Mouse (Mus musculus): ENCODE data around the gene Vmn2r6.
"Not testable (repeated sequence)": the region's sequence is repeated elsewhere in the genome, so short reads cannot be mapped to it uniquely, and the experiment has no call there.

Gene Vmn2r6

DNA sequence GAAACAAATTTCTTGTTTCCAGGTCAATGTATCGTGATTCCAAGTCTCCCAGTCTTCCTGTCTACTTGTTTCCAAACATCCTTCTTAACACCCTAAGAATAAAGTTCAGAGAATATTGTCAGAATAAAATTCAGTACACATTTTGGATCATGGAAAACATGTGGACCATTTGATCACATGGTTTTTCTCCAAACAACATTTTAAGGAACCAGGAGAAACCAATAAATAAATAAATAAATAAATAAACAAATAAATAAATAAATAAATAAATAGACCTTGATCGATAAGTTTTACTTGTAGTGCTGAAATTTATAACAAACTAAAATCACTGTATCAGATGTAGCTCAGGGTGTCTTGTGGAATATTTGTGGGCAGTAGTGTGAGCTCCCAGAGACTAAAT is at the start of gene Vmn2r6:
Vmn2r6 (minus strand) TSS at position 101 of the 400 bp plus-strand sequence.
- DNase-seq (ENCODE audit: low read depth, low spot score), result not testable (repeated sequence)

DNA sequence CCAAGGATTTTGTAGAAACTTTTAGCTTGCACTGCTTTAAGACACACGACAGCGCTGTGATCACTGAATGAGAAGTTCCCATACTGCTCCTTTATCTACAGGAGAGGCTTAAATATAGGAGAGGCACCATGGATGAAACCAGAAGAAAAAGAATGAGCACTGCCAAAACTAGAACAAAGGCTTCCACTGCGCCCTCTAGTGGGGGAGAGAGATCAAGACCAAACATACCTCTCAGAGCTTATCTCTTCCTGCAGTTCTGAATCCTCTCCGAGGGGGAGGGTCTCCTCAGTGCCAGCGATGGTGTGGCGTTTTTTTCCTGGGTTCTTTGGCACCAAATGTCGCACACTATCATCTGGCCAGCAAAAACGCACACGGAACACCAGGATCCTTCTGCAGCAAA is 22.0 kb upstream of the Vmn2r6 start:
- DNase-seq (ENCODE audit: low read depth, low spot score), result peak; percentile 11

GRCm38 (mm10) chr3:64568793-64569192 is 3.2 kb upstream of the Vmn2r6 start:
- DNase-seq (ENCODE audit: low read depth, low spot score), result not testable (repeated sequence)

DNA sequence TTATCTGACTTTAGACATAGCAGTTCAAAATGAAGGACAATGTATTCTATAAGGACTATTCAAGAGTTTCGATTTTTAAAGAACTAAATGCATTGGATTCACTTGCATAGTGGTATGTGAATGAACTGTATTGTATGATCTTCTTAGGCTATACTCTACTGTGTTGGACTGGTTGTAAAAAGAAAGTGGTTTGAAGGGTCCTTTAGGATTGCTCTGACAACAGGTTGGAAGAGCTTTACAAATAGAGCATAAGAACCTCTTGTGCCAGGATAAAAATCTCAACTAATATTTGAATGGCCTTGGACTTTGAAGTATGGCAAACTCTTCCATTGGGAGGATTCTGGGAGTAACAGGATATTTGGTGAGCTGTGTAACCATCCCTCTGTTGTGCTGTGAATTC is 42.0 kb downstream of the Vmn2r6 start:
- not testable (repeated sequence) for DNase-seq (ENCODE audit: low read depth, low spot score)

DNA sequence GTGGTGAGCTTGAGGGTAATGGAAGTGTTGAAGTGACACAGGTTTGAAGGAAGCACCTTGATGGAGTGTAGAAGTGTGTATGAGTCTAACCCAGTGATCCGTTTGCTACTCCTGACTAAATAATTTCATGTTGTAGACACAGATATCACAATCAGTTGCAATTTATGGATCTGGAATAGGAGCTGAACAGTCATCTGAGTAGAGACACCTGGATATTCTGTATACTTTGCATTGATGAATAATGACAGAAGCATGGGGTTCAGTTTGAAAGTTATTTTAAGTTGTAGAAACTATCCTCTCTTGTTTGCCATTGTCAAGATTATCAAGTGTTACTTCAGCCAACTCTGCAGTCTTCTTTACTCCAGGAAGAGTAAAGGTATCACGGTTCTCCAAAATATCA is 55.9 kb downstream of the Vmn2r6 start, which contains the start of gene Vmn2r5:
Vmn2r5 (minus strand) TSS at position 101 of the 400 bp plus-strand sequence.
- not testable (repeated sequence) for DNase-seq (ENCODE audit: low read depth, low spot score)
